Mouse (Mus musculus): Measurements from ENCODE around the gene Aen.

- TF ChIP-seq CTCF (conservative IDR thresholded peaks at IDR 0.05; ENCODE audit: low read length) (no peak), NANOG (IDR thresholded peaks at IDR 0.05; ENCODE audit: borderline replicate concordance, low read length) (no peak)
Measured at GRCm38 (mm10) chr7:78903174-78903870, 7.7 kb downstream of the Aen start.

Data from E14TG2a.4 (cell line).